Mouse (Mus musculus) C2C12 (cell line): ENCODE data around the gene Slc25a36. TPM values are rescaled to one million over a fixed set of nuclear protein-coding genes. Genes with fewer than 3 reads are reported as not detected.

Experiments used
- H3K27me3 ChIP-seq: one replicate; pipeline ENCODE4 v1.6.1; 2011; ENCODE audit not compliant: control insufficient read depth, insufficient read depth, insufficient read length
- H3K36me3 ChIP-seq: one replicate; pipeline ENCODE4 v1.6.1; 2011; ENCODE audit not compliant: control insufficient read depth, insufficient read depth
- H3K4me3 ChIP-seq: one replicate; pipeline ENCODE4 v1.5.1; 2011; ENCODE audit warnings: mild to moderate bottlenecking, control low read depth; ENCODE audit not compliant: poor library complexity, insufficient read depth, severe bottlenecking
- H3K79me2 ChIP-seq: one replicate; pipeline ENCODE4 v1.6.1; 2011; ENCODE audit not compliant: control insufficient read depth, insufficient read depth
- H3K79me3 ChIP-seq: one replicate; pipeline ENCODE4 v1.6.1; 2011; ENCODE audit warnings: low read depth, control low read depth
- H3ac ChIP-seq: one replicate; pipeline ENCODE3; 2011; ENCODE audit warnings: low read depth; ENCODE audit not compliant: control insufficient read depth, insufficient read length
- CEBPB ChIP-seq: IDR thresholded peaks from one replicate; pipeline ENCODE4 v1.6.1; 2011; ENCODE audit warnings: low read depth, mild to moderate bottlenecking, control low read depth, moderate library complexity
- CTCF ChIP-seq: IDR thresholded peaks from one replicate; pipeline ENCODE4 v1.5.1; 2011; ENCODE audit not compliant: control insufficient read depth, insufficient read depth, insufficient read length
- FOSL1 ChIP-seq: IDR thresholded peaks from one replicate; pipeline ENCODE4 v1.8.0; 2011; ENCODE audit warnings: mild to moderate bottlenecking, low read length; ENCODE audit not compliant: poor library complexity, insufficient read depth, severe bottlenecking
- MAX ChIP-seq: IDR thresholded peaks from one replicate; pipeline ENCODE4 v1.6.1; 2011; ENCODE audit warnings: mild to moderate bottlenecking, control low read depth
- MYOD1 ChIP-seq: IDR thresholded peaks from one replicate; pipeline ENCODE4 v1.6.1; 2011; ENCODE audit warnings: low read depth; ENCODE audit not compliant: control insufficient read depth, insufficient read length
- MYOG ChIP-seq: IDR thresholded peaks from one replicate; pipeline ENCODE4 v1.6.1; 2011; ENCODE audit not compliant: control insufficient read depth, insufficient read length; ENCODE audit errors: extremely low read depth
- USF1 ChIP-seq: IDR thresholded peaks from one replicate; pipeline ENCODE4 v1.6.1; 2011; ENCODE audit warnings: low read depth, mild to moderate bottlenecking, control low read depth, moderate library complexity
- polyA plus RNA-seq: library from polyadenylated mRNA; unstranded; fragments of >200 nt; fragmentation: generic; extraction: Trizol; gene quantifications from one replicate; pipeline ENCODE4 v1.2.1, GENCODE M21; 2012; ENCODE audit warnings: missing spikeins

Gene Slc25a36
- polyA plus RNA-seq, 1 experiment: 4.9 TPM

- Histone ChIP-seq H3ac (no peak overlapping the region), H3K36me3 (no peaks in the 10 kb centered on the region), H3K4me3 (no peak overlapping the region), H3K79me3 (no peaks in the 10 kb centered on the region), H3K27me3 (peaks cover 8% of the 10 kb centered on the region), H3K79me2 (no peaks in the 10 kb centered on the region)
- TF ChIP-seq MYOD1: no peak
- no peak for TF ChIP-seq FOSL1
- no peak for TF ChIP-seq MYOG
- TF ChIP-seq MAX: no peak
Observed at GRCm38 (mm10) chr9:97038010-97038409, 72.9 kb downstream of the Slc25a36 start.

- H3K36me3 ChIP-seq: no peaks in the 10 kb centered on the region
- H3K4me3 ChIP-seq: no peak overlapping the region
- peaks cover 6% of the 10 kb centered on the region for H3K27me3 ChIP-seq
- H3K79me2 ChIP-seq: no peaks in the 10 kb centered on the region
- no peak overlapping the region for H3ac ChIP-seq
- no peaks in the 10 kb centered on the region for H3K79me3 ChIP-seq
- no peak for TF ChIP-seq FOSL1
- no peak for TF ChIP-seq CTCF
- no peak for TF ChIP-seq USF1
- TF ChIP-seq MAX: no peak
- TF ChIP-seq MYOG: no peak
- TF ChIP-seq MYOD1: no peak
- TF ChIP-seq CEBPB: no peak
Observed at GRCm38 (mm10) chr9:97036656-97037055, 74.3 kb downstream of the Slc25a36 start.

- TF ChIP-seq FOSL1: no peak
- no peak for TF ChIP-seq CEBPB
- TF ChIP-seq MYOG: no peak
- Histone ChIP-seq H3K27me3 (peaks cover 4% of the 10 kb centered on the region), H3ac (no peak overlapping the region), H3K36me3 (no peaks in the 10 kb centered on the region), H3K4me3 (no peak overlapping the region), H3K79me2 (no peaks in the 10 kb centered on the region), H3K79me3 (no peaks in the 10 kb centered on the region)
Observed at GRCm38 (mm10) chr9:97027361-97027760, 83.6 kb downstream of the Slc25a36 start.

- Histone ChIP-seq H3K79me2 (no peaks in the 10 kb centered on the region), H3K4me3 (no peak overlapping the region), H3ac (no peak overlapping the region), H3K79me3 (no peaks in the 10 kb centered on the region), H3K27me3 (peaks cover 4% of the 10 kb centered on the region), H3K36me3 (no peaks in the 10 kb centered on the region)
- TF ChIP-seq MYOG (no peak), FOSL1 (no peak), MYOD1 (no peak), CTCF (no peak), CEBPB (no peak), MAX (no peak), USF1 (no peak)
Observed at GRCm38 (mm10) chr9:97026006-97026405, 85.0 kb downstream of the Slc25a36 start.

Other genes with a start within 250 kb of the Slc25a36 start
- gene Pxylp1, start 218.5 kb downstream of the Slc25a36 start, polyA plus RNA-seq: 7.5 TPM
- 1.6 TPM for gene Spsb4, start 92.3 kb downstream of the Slc25a36 start, polyA plus RNA-seq